Mouse (Mus musculus) CH12.LX (cell line): ENCODE data around the gene Hist1h4c.

Experiments used
- BHLHE40 ChIP-seq: IDR thresholded peaks from 2 replicates; pipeline ENCODE4 v1.6.1; 2011; ENCODE audit warnings: mild to moderate bottlenecking, low read depth, low read length, improper control_type of control experiment
- CTCF ChIP-seq, 2 experiments: IDR thresholded peaks in 1 of 2; conservative IDR thresholded peaks in 1 of 2; 2 replicates each; pipeline ENCODE4 v1.5.1; 2011 to 2012; ENCODE audit warnings: low read depth in 2 of 2, low read length in 2 of 2, improper control_type of control experiment in 1 of 2, inconsistent platforms in 1 of 2, mild to moderate bottlenecking in 1 of 2, moderate library complexity in 1 of 2
- ELF1 ChIP-seq: IDR thresholded peaks from 2 replicates; pipeline ENCODE4 v1.6.1; 2014; ENCODE audit warnings: low read depth, mild to moderate bottlenecking, inconsistent platforms, low read length, improper control_type of control experiment
- ETS1 ChIP-seq: conservative IDR thresholded peaks from 2 replicates; pipeline ENCODE4 v1.6.1; 2012; ENCODE audit warnings: low read depth, mild to moderate bottlenecking, inconsistent platforms, low read length, improper control_type of control experiment, moderate library complexity
- GABPA ChIP-seq: IDR thresholded peaks from 2 replicates; pipeline ENCODE4 v1.6.1; 2012; ENCODE audit warnings: low read depth, low read length, improper control_type of control experiment, inconsistent platforms; ENCODE audit not compliant: insufficient replicate concordance
- MEF2A ChIP-seq: IDR thresholded peaks from 2 replicates; pipeline ENCODE4 v1.6.1; 2014; ENCODE audit warnings: low read depth, mild to moderate bottlenecking, inconsistent platforms, low read length, improper control_type of control experiment, borderline replicate concordance
- POLR2A ChIP-seq: IDR thresholded peaks from 2 replicates; pipeline ENCODE4 v1.6.1; 2011; ENCODE audit warnings: low read depth, mild to moderate bottlenecking, improper control_type of control experiment, low read length
- POLR2AphosphoS2 ChIP-seq: IDR thresholded peaks from 2 replicates; pipeline ENCODE4 v1.6.1; 2011; ENCODE audit warnings: low read depth, low read length, improper control_type of control experiment
- SIN3A ChIP-seq: IDR thresholded peaks from 2 replicates; pipeline ENCODE4 v1.6.1; 2012; ENCODE audit warnings: low read length, improper control_type of control experiment, inconsistent platforms
- SMC3 ChIP-seq: IDR thresholded peaks from 2 replicates; pipeline ENCODE4 v1.6.1; 2011; ENCODE audit warnings: low read depth, low read length, improper control_type of control experiment
- TBP ChIP-seq: conservative IDR thresholded peaks from 2 replicates; pipeline ENCODE4 v1.6.1; 2011; ENCODE audit warnings: low read depth, low read length, improper control_type of control experiment
- UBTF ChIP-seq: IDR thresholded peaks from 2 replicates; pipeline ENCODE4 v1.6.1; 2012; ENCODE audit warnings: low read depth, mild to moderate bottlenecking, inconsistent platforms, low read length, improper control_type of control experiment, moderate library complexity
- ZKSCAN1 ChIP-seq: IDR thresholded peaks from 2 replicates; pipeline ENCODE4 v1.6.1; 2012; ENCODE audit warnings: low read depth, inconsistent platforms, low read length, improper control_type of control experiment, borderline replicate concordance
- ZNF384 ChIP-seq: IDR thresholded peaks from 2 replicates; pipeline ENCODE4 v1.6.1; 2012; ENCODE audit warnings: low read depth, low read length, improper control_type of control experiment, inconsistent platforms

- TF ChIP-seq BHLHE40 (peak; percentile 36; the same call in 1 of the 2 replicates), TBP (0 out of 2 replicates have a peak, but pooled peaks have one; percentile 56), CTCF (conservative IDR thresholded peaks at IDR 0.05 in 1 of 2, IDR thresholded peaks at IDR 0.05 in 1 of 2; ENCODE audit: low read depth in 2 of 2, low read length in 2 of 2) (no peak), SMC3 (no peak; the same call in 1 of the 2 replicates), POLR2A (peak; percentile 68; the same call in 1 of the 2 replicates), SIN3A (peak; percentile 5; the same call in 1 of the 2 replicates), ZKSCAN1 (no peak), ETS1 (peak; percentile 9; the same call in 1 of the 2 replicates), POLR2AphosphoS2 (peak; percentile 31; the same call in 1 of the 2 replicates), UBTF (no peak), MEF2A (peak; percentile 22; the same call in 1 of the 2 replicates), ZNF384 (peak; percentile 49; the same call in 1 of the 2 replicates), ELF1 (no peak), GABPA (no peak)
These were observed 41.6 kb upstream of the Hist1h4c start for GRCm38 (mm10) chr13:23739922-23740252.
